Mouse (Mus musculus) activated CD4-positive, CD25-positive, alpha-beta regulatory T cell (primary cell): Measurements from ENCODE around the gene Col13a1. TPM values are rescaled to one million over a fixed set of nuclear protein-coding genes. Genes with fewer than 3 reads are reported as not detected.

Experiments used
- polyA plus RNA-seq, 2 experiments: library from polyadenylated mRNA; unstranded; fragments of 100-300 nt; shearing (Covaris generic); gene quantifications; one replicate each; pipeline ENCODE4 v1.2.1; 2017

Gene Col13a1
- polyA plus RNA-seq, result under 1 TPM in 1 of 2 experiments, not detected in 1; 0.31 TPM

GRCm38 (mm10) chr10:61978866-61979340 lies at the start of gene Col13a1:
Gene Col13a1 (minus strand): TSS chr10:61979108.

Other genes starting within 250 kb of the Col13a1 start
- gene H2afy2, start 195.0 kb downstream of the Col13a1 start, polyA plus RNA-seq, result under 1 TPM in 1 of 2 experiments, not detected in 1; 0.07 TPM
- not detected for gene Neurog3, start 154.0 kb upstream of the Col13a1 start, polyA plus RNA-seq
- 10 to 100 TPM in 1 of 2 experiments, 1 to 10 TPM in 1; 6.0 to 14.6 TPM for gene Fam241b, start 164.8 kb upstream of the Col13a1 start, polyA plus RNA-seq